Comparison of ENCODE assay signal across 8 mouse cellular contexts in the genomic region with DNA sequence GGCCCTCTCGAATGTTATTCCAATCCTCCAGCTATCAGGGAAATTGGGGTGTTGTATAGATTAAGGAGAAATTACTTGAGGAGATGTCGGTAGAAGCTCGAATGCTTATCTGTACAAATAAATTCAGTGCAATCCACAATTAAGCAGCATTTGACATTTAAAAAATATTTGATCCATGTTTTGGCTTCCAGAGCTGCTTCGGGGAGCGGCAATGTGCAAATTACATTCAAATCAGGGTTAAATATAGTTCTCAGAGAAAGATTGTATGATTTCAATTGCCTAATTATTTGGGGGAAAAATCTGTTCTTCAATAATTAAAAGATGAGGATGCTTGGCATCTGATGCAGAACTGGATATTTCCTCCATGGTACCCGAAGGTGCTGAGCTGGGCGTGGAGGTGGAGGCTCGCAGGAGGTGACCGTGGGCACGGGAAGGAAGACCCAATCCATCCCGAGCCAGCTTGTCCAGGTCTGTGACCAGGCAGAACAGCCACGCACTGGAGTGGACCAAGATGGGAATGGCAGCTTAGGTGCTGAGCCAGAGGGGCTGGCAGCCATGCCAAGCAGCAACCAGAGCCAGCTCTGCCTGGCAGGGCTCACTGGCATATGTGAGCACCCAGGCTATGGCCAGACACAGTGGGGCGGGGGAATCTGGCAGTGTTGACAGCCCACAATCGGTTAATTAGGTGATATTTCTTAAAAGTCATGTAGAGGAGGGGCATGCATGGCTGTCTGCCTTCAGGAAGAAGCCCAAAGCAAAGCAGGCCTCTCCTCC.
A peak's percentile ranks its signal among the peaks of the same experiment; 100 is the strongest.
DNase-seq lines count a peak whose midpoint lies in the region; ATAC-seq lines count a peak whose summit lies in the region.

No protein-coding gene starts in this region.

- no peak overlapping the region for H3K4me3 ChIP-seq in liver, embryonic 12.5 days

- no peaks in the 10 kb centered on the region for H3K36me3 ChIP-seq in liver, embryonic 12.5 days

- H3K9ac ChIP-seq in liver, embryonic 12.5 days, result no peak overlapping the region

- no peaks in the 10 kb centered on the region for H3K9me3 ChIP-seq in liver, embryonic 12.5 days (replicated peaks)

- H3K27ac ChIP-seq in liver, embryonic 12.5 days, result no peak overlapping the region

- intact Hi-C loops in left cerebral cortex, postnatal 25 days (cut with DNase I), result no loop called here

- DNase-seq in heart, adult 9 months (ENCODE audit: low spot score in 2 of 2), result peak; percentile 18 to 34
- DNase-seq in heart, postnatal 4 days, result no peak
- DNase-seq in cerebellum, adult 18-20 months, result peak; percentile 79 to 82
- DNase-seq in gastrocnemius, adult 8-10 months (ENCODE audit: low spot score in 2 of 2), result peak; percentile 9 to 24
- DNase-seq in left cerebral cortex, postnatal 25 days (ENCODE audit: low spot score in 2 of 2), result peak; percentile 27 to 51
- no peak for DNase-seq in T-cell, adult 2 months (ENCODE audit: low spot score)

- no peak for ATAC-seq in erythroblast, adult 5-6 weeks (replicated peaks; ENCODE audit: low FRiP score, poor library complexity, severe bottlenecking)
- ATAC-seq in liver, embryonic 12.5 days, result no peak

- H3K4me2 ChIP-seq in liver, embryonic 12.5 days, result no peak overlapping the region

- WGBS in liver, embryonic 12.5 days (ENCODE audit: insufficient replicate concordance), result 64% methylated on average over 14 of the region's 14 CpGs

- no peaks in the 10 kb centered on the region for H3K27me3 ChIP-seq in liver, embryonic 12.5 days (replicated peaks)

- H3K4me1 ChIP-seq in liver, embryonic 12.5 days, result no peaks in the 10 kb centered on the region

Comparison
In these comparisons a context has a peak if more than half of its experiments do, and no peak if none do; other contexts are left out.
1. DNase-seq: peak in heart, adult 9 months (2 of 2), cerebellum, adult 18-20 months (2 of 2), gastrocnemius, adult 8-10 months (2 of 2) and left cerebral cortex, postnatal 25 days (2 of 2); none in heart, postnatal 4 days (single experiment) and T-cell, adult 2 months (single experiment).